Mouse (Mus musculus): ENCODE results near the gene Olfr316. TPM values are rescaled to one million over a fixed set of nuclear protein-coding genes. Genes with fewer than 3 reads are reported as not detected.
"Not testable (repeated sequence)": the region's sequence is repeated elsewhere in the genome, so short reads cannot be mapped to it uniquely, and the experiment has no call there.

The Olfr316 gene
- polyA plus RNA-seq, 2 experiments = not detected

GRCm38 (mm10) chr11:58733372-58733771 is 19.2 kb upstream of the Olfr316 start:
- TF ChIP-seq POLR2A (IDR thresholded peaks at IDR 0.05; ENCODE audit: borderline replicate concordance, extremely low read depth, insufficient read depth, insufficient read length) = no peak
- WGBS = 59% methylated on average over 3 of the region's 3 CpGs

GRCm38 (mm10) chr11:58738792-58739262 is 13.7 kb upstream of the Olfr316 start, which contains the start of gene Olfr317:
TSS of gene Olfr317 (minus strand) at chr11:58739212.
- no peaks in the 10 kb centered on the region for H3K36me3 ChIP-seq (ENCODE audit: control insufficient read depth, insufficient read depth, low read length)
- H3K27me3 ChIP-seq (ENCODE audit: control insufficient read depth, insufficient read depth, low read length) = no peaks in the 10 kb centered on the region
- ATAC-seq (ENCODE audit: low FRiP score, low read depth) (no peak), DNase-seq (ENCODE audit: low spot score) (no peak)
- no peaks in the 10 kb centered on the region for H3K9me3 ChIP-seq (ENCODE audit: control insufficient read depth, low read length)
- no peak within 1 kb of the TSS for H3K4me3 ChIP-seq (replicated peaks; ENCODE audit: low read length)
- H3K27ac ChIP-seq (replicated peaks; ENCODE audit: low read depth, low read length) = no peak within 1 kb of the TSS
- H3K4me1 ChIP-seq (ENCODE audit: control insufficient read depth, insufficient read depth, low read length) = no peaks in the 10 kb centered on the region
- H3K4me2 ChIP-seq (replicated peaks; ENCODE audit: low read depth, low read length, severe bottlenecking) = no peak within 1 kb of the TSS
- no peak for TF ChIP-seq POLR2A (IDR thresholded peaks at IDR 0.05; ENCODE audit: borderline replicate concordance, extremely low read depth, insufficient read depth, insufficient read length)
- H3K9ac ChIP-seq (ENCODE audit: low read depth, low read length, severe bottlenecking) = no peak within 1 kb of the TSS
- 68% methylated on average over 4 of the region's 4 CpGs for WGBS

More at GRCm38 (mm10) chr11:58733372-58733771, 19.2 kb upstream of the Olfr316 start:
- DNase-seq (ENCODE audit: low spot score) (no peak), ATAC-seq (ENCODE audit: low FRiP score, low read depth) (no peak)
- no peak overlapping the region for H3K27ac ChIP-seq (replicated peaks; ENCODE audit: low read depth, low read length)
- no peaks in the 10 kb centered on the region for H3K27me3 ChIP-seq (ENCODE audit: control insufficient read depth, insufficient read depth, low read length)
- no peaks in the 10 kb centered on the region for H3K9me3 ChIP-seq (ENCODE audit: control insufficient read depth, low read length)
- no peak overlapping the region for H3K4me3 ChIP-seq (replicated peaks; ENCODE audit: low read length)
- no peak overlapping the region for H3K4me2 ChIP-seq (replicated peaks; ENCODE audit: low read depth, low read length, severe bottlenecking)
- H3K4me1 ChIP-seq (ENCODE audit: control insufficient read depth, insufficient read depth, low read length) = no peaks in the 10 kb centered on the region
- no peaks in the 10 kb centered on the region for H3K36me3 ChIP-seq (ENCODE audit: control insufficient read depth, insufficient read depth, low read length)
- no peak overlapping the region for H3K9ac ChIP-seq (ENCODE audit: low read depth, low read length, severe bottlenecking)

GRCm38 (mm10) chr11:58751096-58751495 is 1.4 kb upstream of the Olfr316 start:
- WGBS = 91% methylated on average over 18 of the region's 18 CpGs
- DNase-seq (ENCODE audit: low spot score); H3K4me2 ChIP-seq (replicated peaks; ENCODE audit: low read depth, low read length, severe bottlenecking); H3K27me3 ChIP-seq (ENCODE audit: control insufficient read depth, insufficient read depth, low read length); H3K9ac ChIP-seq (ENCODE audit: low read depth, low read length, severe bottlenecking); H3K9me3 ChIP-seq (ENCODE audit: control insufficient read depth, low read length); H3K4me1 ChIP-seq (ENCODE audit: control insufficient read depth, insufficient read depth, low read length); H3K4me3 ChIP-seq (replicated peaks; ENCODE audit: low read length); ATAC-seq (ENCODE audit: low FRiP score, low read depth); H3K27ac ChIP-seq (replicated peaks; ENCODE audit: low read depth, low read length); H3K36me3 ChIP-seq (ENCODE audit: control insufficient read depth, insufficient read depth, low read length): not testable (repeated sequence)

GRCm38 (mm10) chr11:58772888-58773287 is 20.4 kb downstream of the Olfr316 start, which contains the start of gene Olfr315:
TSS of gene Olfr315 (plus strand) at chr11:58773188.
- no peak within 1 kb of the TSS for H3K4me2 ChIP-seq (replicated peaks; ENCODE audit: low read depth, low read length, severe bottlenecking)
- no peaks in the 10 kb centered on the region for H3K9me3 ChIP-seq (ENCODE audit: control insufficient read depth, low read length)
- H3K4me1 ChIP-seq (ENCODE audit: control insufficient read depth, insufficient read depth, low read length) = no peaks in the 10 kb centered on the region
- no peak within 1 kb of the TSS for H3K27ac ChIP-seq (replicated peaks; ENCODE audit: low read depth, low read length)
- no peak for ATAC-seq (ENCODE audit: low FRiP score, low read depth)
- H3K36me3 ChIP-seq (ENCODE audit: control insufficient read depth, insufficient read depth, low read length) = no peaks in the 10 kb centered on the region
- H3K27me3 ChIP-seq (ENCODE audit: control insufficient read depth, insufficient read depth, low read length) = no peaks in the 10 kb centered on the region
- no peak for DNase-seq (ENCODE audit: low spot score)
- H3K4me3 ChIP-seq (replicated peaks; ENCODE audit: low read length) = no peak within 1 kb of the TSS
- TF ChIP-seq POLR2A (IDR thresholded peaks at IDR 0.05; ENCODE audit: borderline replicate concordance, extremely low read depth, insufficient read depth, insufficient read length) = no peak
- no peak within 1 kb of the TSS for H3K9ac ChIP-seq (ENCODE audit: low read depth, low read length, severe bottlenecking)

GRCm38 (mm10) chr11:58782480-58783089 is 30.1 kb downstream of the Olfr316 start, which contains the start of gene Olfr314:
TSS of gene Olfr314 (plus strand) at chr11:58782952.
- no peak within 1 kb of the TSS for H3K4me3 ChIP-seq (replicated peaks; ENCODE audit: low read length)
- no peak within 1 kb of the TSS for H3K27ac ChIP-seq (replicated peaks; ENCODE audit: low read depth, low read length)
- H3K4me1 ChIP-seq (ENCODE audit: control insufficient read depth, insufficient read depth, low read length) = no peaks in the 10 kb centered on the region
- H3K9me3 ChIP-seq (ENCODE audit: control insufficient read depth, low read length) = no peaks in the 10 kb centered on the region
- no peaks in the 10 kb centered on the region for H3K36me3 ChIP-seq (ENCODE audit: control insufficient read depth, insufficient read depth, low read length)
- 73% methylated on average over 6 of the region's 6 CpGs for WGBS
- H3K27me3 ChIP-seq (ENCODE audit: control insufficient read depth, insufficient read depth, low read length) = no peaks in the 10 kb centered on the region
- no peak for TF ChIP-seq POLR2A (IDR thresholded peaks at IDR 0.05; ENCODE audit: borderline replicate concordance, extremely low read depth, insufficient read depth, insufficient read length)
- no peak within 1 kb of the TSS for H3K9ac ChIP-seq (ENCODE audit: low read depth, low read length, severe bottlenecking)
- no peak for DNase-seq (ENCODE audit: low spot score)
- no peak within 1 kb of the TSS for H3K4me2 ChIP-seq (replicated peaks; ENCODE audit: low read depth, low read length, severe bottlenecking)
- no peak for ATAC-seq (ENCODE audit: low FRiP score, low read depth)

Measured in limb, embryonic 14.5 days (tissue).